Mouse (Mus musculus) layer of hippocampus, adult 18-20 months (tissue): Measurements from ENCODE around the gene Shroom3. TPM values are rescaled to one million over a fixed set of nuclear protein-coding genes. Genes with fewer than 3 reads are reported as not detected.

Experiments used
- DNase-seq, 2 experiments: peaks; one replicate each; pipeline ENCODE4 v3.0.0; 2022; ENCODE audit warnings: low spot score in 2 of 2
- total RNA-seq, 2 experiments: library from RNA; stranded (reverse); gene quantifications; 2 replicates each; pipeline ENCODE4 v1.2.3; 2021

The Shroom3 gene
- total RNA-seq, 2 experiments from 2014 or later, result 2.3 to 2.5 TPM

DNA sequence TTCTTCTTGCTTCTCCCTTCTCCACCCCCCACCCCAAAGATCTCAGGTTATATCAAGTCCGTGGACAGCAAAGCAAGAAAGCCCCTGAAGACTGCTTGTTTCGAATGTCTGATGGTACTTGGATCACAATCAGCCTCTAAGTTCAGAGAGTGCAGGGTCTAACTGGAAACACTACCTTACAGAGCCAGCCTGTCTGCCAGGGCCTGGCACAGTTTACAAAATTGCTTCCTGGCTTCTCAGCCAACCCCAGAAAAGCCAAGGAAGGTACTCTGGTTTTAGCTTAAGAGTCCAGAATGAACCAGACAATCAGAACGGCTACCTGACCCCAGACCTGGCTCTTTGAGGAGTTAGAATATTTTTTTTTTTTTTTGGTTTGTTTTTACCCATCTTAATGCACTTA is 159.6 kb downstream of the Shroom3 start:
- no peak for DNase-seq

DNA sequence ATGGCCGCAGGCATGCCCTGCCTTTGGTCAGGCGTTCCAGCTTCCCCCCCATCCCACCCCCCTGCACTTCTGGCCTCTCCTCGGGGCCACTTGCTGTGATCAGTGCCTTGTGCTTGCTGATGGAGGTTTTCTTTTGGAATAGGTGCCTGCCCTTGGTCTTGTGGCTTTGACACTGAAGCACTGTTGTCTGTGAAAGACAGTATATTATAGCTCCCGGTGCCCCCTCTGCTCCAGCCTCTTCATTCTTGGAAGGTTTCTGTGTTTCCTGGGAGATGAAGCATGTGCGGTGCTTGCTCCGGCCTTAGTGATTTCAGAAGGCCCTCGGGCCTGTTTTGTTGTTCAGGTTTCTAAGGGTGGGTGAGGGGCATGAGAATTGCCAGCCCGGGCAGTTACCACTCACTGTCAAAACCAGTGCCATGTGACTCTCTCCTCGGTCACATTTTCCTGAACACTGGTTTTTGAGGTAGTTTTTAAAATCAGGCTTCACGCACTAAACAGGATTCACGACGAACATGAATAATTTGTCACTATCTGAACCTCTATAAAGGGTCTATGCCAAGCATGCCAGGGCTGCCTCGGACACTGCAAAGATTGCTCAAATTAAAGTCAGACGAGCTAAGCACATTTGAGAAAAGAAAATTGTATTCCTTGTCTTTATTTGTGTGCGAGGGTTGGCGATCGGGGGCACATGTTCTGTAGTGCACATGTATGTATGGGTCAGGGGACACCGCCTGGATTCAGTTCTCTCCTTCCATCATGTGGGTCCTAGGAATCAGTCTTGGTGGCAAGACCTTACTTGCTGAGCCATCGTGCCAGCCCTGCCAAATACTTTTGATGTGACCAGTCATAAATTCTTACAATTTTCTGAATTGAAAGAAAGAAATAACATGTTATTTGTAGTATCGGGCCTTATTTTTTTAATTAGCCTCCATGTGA is 160.9 kb downstream of the Shroom3 start:
- no peak for DNase-seq

- no peak for DNase-seq
Observed at GRCm38 (mm10) chr5:92849743-92850142, 166.5 kb downstream of the Shroom3 start.

DNA sequence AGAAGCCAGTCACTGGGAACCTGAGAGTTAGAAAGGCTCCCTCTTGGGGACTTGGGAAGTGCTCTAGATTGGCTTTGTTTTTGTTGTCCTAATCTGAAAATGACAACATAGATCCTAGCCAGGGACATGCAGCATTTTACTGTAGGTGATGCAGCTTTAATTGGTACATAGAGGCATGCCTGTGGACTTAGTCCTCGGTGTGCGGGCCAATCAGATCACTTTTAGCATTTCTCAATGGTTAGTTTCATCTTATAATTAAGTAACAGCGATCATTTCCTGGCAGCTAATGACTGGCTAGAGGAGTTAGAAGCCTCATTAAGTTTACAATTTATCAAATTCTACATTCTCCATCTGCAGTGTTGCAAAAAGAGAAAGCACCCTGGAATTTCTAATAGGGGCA is 167.7 kb downstream of the Shroom3 start:
- DNase-seq, result no peak

- DNase-seq, result no peak
Observed at GRCm38 (mm10) chr5:92854983-92855382, 171.7 kb downstream of the Shroom3 start.

DNA sequence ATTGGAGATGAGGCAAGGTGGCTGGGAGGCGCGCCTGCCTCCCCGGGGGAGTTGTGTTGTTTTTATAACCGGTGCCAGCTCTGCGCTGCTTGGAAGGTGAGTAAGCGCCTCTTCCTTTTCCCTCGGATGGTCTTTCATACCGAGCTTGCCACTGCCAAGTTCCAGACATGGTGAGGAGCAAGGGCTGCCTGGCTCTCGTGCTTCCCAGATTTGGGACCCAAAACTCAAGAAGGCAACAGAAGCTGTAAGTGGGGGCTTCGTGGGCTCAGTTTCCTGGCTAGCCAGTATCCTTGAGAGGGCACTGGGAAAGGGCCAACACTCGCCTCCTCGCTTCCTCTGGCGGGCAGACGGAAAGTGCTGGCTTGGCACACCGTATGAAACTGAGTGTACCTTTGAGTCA is 173.1 kb downstream of the Shroom3 start:
- no peak for DNase-seq

GRCm38 (mm10) chr5:92857177-92857576 is 173.9 kb downstream of the Shroom3 start:
- DNase-seq, result no peak

DNA sequence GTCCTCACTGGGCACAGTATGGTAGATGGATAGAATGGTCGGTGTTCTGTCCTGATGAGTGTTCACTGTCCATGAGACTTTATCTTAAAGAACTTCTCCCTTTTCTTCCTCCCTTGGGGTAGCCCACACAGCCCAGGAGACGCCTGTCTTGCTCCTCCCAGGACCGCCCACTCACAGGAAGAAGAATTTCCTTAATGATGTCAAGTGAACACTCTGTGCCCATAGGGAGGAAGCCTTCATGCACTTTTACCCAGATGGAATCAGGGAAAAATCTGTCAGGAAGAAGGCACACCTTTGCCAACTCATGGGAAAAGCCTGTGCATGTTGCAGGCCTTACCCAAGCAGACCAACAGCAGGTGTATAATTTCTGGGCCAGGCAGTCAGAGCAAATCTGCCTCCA is 174.9 kb downstream of the Shroom3 start:
- DNase-seq, result no peak

DNA sequence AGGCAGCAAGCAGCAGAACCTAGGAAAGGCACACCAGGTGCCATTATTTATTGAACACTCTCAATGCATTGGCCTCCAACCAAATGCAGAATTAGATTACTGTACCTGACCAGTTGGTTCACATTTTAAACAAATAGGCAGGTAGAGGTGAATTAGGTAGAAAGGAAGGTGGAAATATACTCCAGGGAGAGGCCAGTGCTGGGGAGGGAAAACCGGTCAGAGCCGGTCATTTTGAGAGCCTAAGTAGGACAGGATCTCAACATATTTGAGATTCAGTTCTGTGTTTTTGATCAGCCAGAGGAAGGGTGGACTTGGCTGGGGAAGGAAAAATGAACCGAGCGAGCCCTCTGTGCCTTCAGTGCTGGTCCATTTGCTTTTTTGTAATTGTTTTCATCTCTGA is 175.3 kb downstream of the Shroom3 start:
- DNase-seq, result no peak

- DNase-seq, result no peak
Observed at GRCm38 (mm10) chr5:92861416-92862112, 178.3 kb downstream of the Shroom3 start.

DNA sequence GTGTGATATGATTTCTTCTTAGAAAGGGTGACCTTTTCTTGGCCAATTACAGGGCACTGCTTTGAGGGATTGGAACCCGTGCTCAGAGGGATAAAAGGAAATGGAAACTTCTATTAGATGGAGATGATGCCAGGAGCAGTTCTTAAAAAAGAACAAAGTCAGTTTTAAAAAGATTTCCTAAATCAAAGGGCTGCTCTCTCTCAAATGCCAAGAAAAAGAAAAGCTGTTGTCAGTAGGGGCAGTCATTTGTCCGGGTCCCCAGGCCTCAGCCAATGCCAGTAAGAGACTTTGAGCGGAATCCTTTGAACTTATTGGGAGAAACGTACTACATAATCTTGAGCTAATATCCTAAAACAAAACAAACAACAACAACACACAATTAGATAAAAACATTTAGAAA is 181.9 kb downstream of the Shroom3 start:
- DNase-seq, result no peak

DNA sequence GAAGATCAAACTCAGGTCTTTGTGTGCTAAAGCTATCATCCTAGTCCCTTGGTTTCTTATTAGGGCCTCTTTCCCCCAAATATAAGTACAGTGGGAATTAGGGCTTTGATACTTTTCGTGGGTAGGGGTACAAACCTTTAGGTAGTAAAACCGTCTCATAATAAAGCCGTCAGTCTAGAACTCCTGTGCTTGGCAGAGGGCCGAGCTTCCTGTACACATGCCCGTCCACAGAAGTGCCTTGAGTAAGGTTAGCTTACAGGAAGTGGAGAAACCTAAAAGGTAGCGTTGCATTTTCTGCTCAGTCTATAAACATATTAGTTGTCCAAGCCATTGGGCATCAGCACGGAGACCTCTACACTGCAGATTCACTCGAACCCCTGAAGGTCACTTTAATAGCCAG is 183.3 kb downstream of the Shroom3 start:
- no peak for DNase-seq

DNA sequence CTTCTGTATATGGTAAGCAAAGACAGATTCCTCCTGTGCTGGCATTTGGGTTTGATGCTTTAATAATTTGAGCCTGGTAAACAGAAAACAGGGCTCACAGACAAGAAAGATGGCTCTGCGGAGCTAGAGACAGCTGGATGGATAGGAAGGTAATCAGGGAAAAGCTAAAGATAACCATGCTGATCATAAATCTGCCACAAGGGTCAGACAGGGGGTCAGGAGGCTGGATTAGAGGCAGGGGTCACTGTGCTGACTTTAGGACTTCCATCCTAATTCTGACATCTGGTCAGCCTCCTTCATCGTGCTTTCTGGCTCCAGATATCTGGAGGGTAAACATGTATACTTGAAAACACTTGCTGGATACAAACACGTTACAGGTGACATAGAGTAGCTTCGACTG is 184.0 kb downstream of the Shroom3 start:
- no peak for DNase-seq

DNA sequence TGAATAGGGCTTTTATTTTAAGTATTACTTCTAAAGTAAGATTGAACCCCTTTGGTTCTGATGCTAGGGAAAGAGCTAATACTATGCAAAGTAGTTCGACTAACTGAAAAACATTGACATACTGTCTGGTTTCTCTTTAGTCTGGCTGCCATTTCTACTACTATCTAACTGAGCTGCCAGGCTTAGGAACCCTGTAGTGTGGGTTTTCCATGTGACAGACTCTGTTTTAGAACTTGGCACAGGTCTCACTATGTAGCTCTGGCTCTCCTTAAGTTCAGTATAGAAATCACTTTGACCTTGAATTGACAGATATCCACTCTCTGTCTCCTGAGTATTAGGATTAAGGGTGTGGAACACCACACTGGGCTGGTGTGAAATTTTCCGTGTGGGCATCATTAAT is 185.0 kb downstream of the Shroom3 start:
- DNase-seq, result no peak

DNA sequence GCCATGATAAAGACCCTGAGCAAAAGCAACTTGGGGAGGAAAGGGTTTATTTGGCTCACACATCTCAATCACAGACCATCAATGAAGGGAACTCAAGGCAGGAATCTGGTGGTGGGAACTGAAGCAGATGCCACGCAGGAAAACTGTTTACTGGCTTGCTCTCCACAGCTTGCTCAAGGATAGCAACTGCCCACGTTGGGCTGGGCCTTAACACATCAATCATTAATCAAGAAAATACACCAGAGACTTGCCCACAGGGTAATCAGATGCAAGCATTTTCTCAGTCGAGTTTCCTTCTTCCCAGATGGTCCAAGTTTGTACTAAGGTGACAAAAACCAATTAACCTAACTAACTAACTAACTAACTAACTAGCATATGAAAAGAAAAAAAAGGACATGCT is 187.8 kb downstream of the Shroom3 start:
- DNase-seq, result no peak

- DNase-seq, result no peak
Observed at GRCm38 (mm10) chr5:92872182-92872581, 188.9 kb downstream of the Shroom3 start.

GRCm38 (mm10) chr5:92872991-92873390 is 189.8 kb downstream of the Shroom3 start:
- no peak for DNase-seq

GRCm38 (mm10) chr5:92873518-92873917 is 190.3 kb downstream of the Shroom3 start:
- no peak for DNase-seq

- no peak for DNase-seq
Observed at GRCm38 (mm10) chr5:92875836-92876235, 192.6 kb downstream of the Shroom3 start.

DNA sequence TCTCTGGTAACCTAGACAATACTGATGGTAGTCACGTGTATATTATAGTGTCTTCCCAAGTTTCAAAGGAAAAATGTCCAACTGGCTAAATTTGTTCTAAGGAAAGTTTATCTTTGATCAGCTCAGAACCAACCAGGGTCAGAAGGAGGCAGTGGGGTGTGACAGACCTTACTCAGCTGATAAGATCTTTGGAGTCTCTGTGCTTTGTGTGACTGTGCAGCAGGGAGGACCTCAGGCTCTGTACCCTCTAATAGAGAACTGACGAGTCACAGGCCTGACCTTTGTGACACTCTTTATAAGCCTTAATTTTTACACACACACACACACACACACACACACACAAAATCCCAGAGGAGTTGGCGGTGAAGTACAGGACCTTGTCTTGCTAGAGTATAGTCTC is 193.9 kb downstream of the Shroom3 start:
- DNase-seq, result no peak

- DNase-seq, result no peak
Observed at GRCm38 (mm10) chr5:92880393-92880792, 197.2 kb downstream of the Shroom3 start.

GRCm38 (mm10) chr5:92880893-92881292 is 197.7 kb downstream of the Shroom3 start:
- DNase-seq, result no peak

GRCm38 (mm10) chr5:92886141-92886540 is 202.9 kb downstream of the Shroom3 start:
- DNase-seq, result no peak
